Mouse (Mus musculus): ENCODE measurements around the gene A530064D06Rik. TPM values are rescaled to one million over a fixed set of nuclear protein-coding genes. Genes with fewer than 3 reads are reported as not detected.

The A530064D06Rik gene
- polyA plus RNA-seq, 1 experiment, result 0.07 TPM

DNA sequence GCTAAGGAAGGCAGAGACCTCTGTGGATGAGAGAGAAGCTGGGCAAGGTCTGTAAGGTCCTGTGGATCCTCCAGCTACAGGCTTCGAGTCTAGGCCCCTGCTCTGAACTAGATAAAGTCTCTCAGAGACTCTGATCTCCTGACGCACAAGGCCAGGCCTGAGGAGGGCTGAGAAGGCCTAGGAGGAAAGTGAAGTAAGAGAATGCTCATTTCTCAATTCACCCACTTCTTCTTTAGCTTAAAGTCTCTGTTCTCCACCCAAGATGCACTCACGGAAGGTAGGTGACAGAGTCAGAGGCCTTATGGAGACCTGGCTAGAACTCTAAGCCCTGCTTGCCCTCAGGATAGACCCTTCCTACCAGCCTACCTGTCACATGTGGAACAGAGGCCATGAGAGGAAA, 21.0 kb downstream of the A530064D06Rik start, which contains the start of gene 9830107B12Rik:
TSS of gene 9830107B12Rik (minus strand) at position 149 of the 400 bp plus-strand sequence.
- H3K27me3 ChIP-seq (ENCODE audit: control insufficient read depth, insufficient read depth, low read length), result no peaks in the 10 kb centered on the region
- H3K4me1 ChIP-seq (ENCODE audit: control insufficient read depth, insufficient read depth, low read length), result no peaks in the 10 kb centered on the region
- no peak for TF ChIP-seq CTCF (IDR thresholded peaks at IDR 0.05; ENCODE audit: borderline replicate concordance, insufficient read depth, low read depth, low read length)
- no peak for TF ChIP-seq POLR2A (IDR thresholded peaks at IDR 0.05; ENCODE audit: borderline replicate concordance, insufficient read depth, low read length)
- DNase-seq, result no peak
- H3K4me3 ChIP-seq (replicated peaks; ENCODE audit: insufficient read depth, low read depth, low read length), result no peak within 1 kb of the TSS
- H3K27ac ChIP-seq (ENCODE audit: insufficient read depth, low read length), result no peak within 1 kb of the TSS
- 77% methylated on average over 3 of the region's 3 CpGs for WGBS

GRCm38 (mm10) chr17:48132810-48133209, 34.3 kb downstream of the A530064D06Rik start:
- 86% methylated on average over 2 of the region's 2 CpGs for WGBS
- Histone ChIP-seq H3K4me3 (replicated peaks; ENCODE audit: insufficient read depth, low read depth, low read length) (no peak overlapping the region), H3K27ac (ENCODE audit: insufficient read depth, low read length) (no peak overlapping the region), H3K4me1 (ENCODE audit: control insufficient read depth, insufficient read depth, low read length) (no peaks in the 10 kb centered on the region), H3K27me3 (ENCODE audit: control insufficient read depth, insufficient read depth, low read length) (no peaks in the 10 kb centered on the region)
- TF ChIP-seq POLR2A (IDR thresholded peaks at IDR 0.05; ENCODE audit: borderline replicate concordance, insufficient read depth, low read length) (no peak), CTCF (IDR thresholded peaks at IDR 0.05; ENCODE audit: borderline replicate concordance, insufficient read depth, low read depth, low read length) (no peak)
- no peak for DNase-seq

DNA sequence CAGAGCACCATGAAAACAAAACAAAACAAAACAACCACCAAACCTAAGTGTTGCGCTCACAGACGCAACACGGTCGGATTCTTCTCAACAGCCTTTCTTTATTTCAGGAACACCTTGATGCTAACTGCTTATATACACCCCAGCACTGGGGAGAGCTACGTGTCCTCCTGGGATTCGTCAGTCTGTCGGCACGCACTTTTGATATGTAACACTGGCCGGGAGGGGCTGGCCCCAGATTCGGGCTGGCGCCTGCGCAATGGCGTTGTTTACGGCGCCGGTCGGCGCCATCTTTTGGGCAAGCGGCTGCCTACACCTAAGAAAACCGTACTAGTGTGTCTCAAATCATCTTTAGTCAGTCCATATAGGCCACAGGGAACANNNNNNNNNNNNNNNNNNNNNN, 46.6 kb downstream of the A530064D06Rik start:
- TF ChIP-seq CTCF (IDR thresholded peaks at IDR 0.05; ENCODE audit: borderline replicate concordance, insufficient read depth, low read depth, low read length) (no peak), POLR2A (IDR thresholded peaks at IDR 0.05; ENCODE audit: borderline replicate concordance, insufficient read depth, low read length) (no peak)
- WGBS, result 95% methylated on average over 20 of the region's 20 CpGs
- Histone ChIP-seq H3K27ac (ENCODE audit: insufficient read depth, low read length) (no peak overlapping the region), H3K27me3 (ENCODE audit: control insufficient read depth, insufficient read depth, low read length) (no peaks in the 10 kb centered on the region), H3K4me1 (ENCODE audit: control insufficient read depth, insufficient read depth, low read length) (no peaks in the 10 kb centered on the region), H3K4me3 (replicated peaks; ENCODE audit: insufficient read depth, low read depth, low read length) (no peak overlapping the region)
- no peak for DNase-seq

GRCm38 (mm10) chr17:48119656-48120055, 47.4 kb downstream of the A530064D06Rik start:
- H3K4me3 ChIP-seq (replicated peaks; ENCODE audit: insufficient read depth, low read depth, low read length), result no peak overlapping the region
- 23% methylated on average over 3 of the region's 3 CpGs for WGBS
- H3K4me1 ChIP-seq (ENCODE audit: control insufficient read depth, insufficient read depth, low read length), result no peaks in the 10 kb centered on the region
- no peaks in the 10 kb centered on the region for H3K27me3 ChIP-seq (ENCODE audit: control insufficient read depth, insufficient read depth, low read length)
- H3K27ac ChIP-seq (ENCODE audit: insufficient read depth, low read length), result no peak overlapping the region
- DNase-seq, result peak; percentile 29 to 61
- TF ChIP-seq CTCF (IDR thresholded peaks at IDR 0.05; ENCODE audit: borderline replicate concordance, insufficient read depth, low read depth, low read length) (peak; percentile 72), POLR2A (IDR thresholded peaks at IDR 0.05; ENCODE audit: borderline replicate concordance, insufficient read depth, low read length) (no peak)

DNA sequence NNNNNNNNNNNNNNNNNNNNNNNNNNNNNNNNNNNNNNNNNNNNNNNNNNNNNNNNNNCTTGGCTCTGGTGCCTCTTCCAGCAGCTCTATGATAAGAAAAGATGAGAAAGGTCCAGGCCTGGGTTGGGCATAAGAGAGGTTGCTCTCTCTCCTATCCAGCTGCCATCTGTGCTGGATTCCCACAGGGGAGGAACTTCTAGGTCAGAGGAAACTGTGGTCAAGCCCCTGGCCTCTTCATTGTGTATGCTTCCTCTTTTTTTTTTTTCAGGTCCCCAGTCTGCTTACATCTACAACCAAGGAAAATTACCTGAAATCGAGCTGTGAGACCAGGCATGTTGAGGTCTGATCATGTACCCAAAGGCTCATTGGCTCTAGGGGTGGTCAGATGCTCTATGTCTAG, 48.5 kb downstream of the A530064D06Rik start:
- no peak for DNase-seq
- H3K27ac ChIP-seq (ENCODE audit: insufficient read depth, low read length), result no peak overlapping the region
- no peak for TF ChIP-seq POLR2A (IDR thresholded peaks at IDR 0.05; ENCODE audit: borderline replicate concordance, insufficient read depth, low read length)
- TF ChIP-seq CTCF (IDR thresholded peaks at IDR 0.05; ENCODE audit: borderline replicate concordance, insufficient read depth, low read depth, low read length), result no peak
- H3K27me3 ChIP-seq (ENCODE audit: control insufficient read depth, insufficient read depth, low read length), result no peaks in the 10 kb centered on the region
- H3K4me3 ChIP-seq (replicated peaks; ENCODE audit: insufficient read depth, low read depth, low read length), result no peak overlapping the region
- no peaks in the 10 kb centered on the region for H3K4me1 ChIP-seq (ENCODE audit: control insufficient read depth, insufficient read depth, low read length)
- WGBS, result 50% methylated on average over 1 of the region's 1 CpGs

DNA sequence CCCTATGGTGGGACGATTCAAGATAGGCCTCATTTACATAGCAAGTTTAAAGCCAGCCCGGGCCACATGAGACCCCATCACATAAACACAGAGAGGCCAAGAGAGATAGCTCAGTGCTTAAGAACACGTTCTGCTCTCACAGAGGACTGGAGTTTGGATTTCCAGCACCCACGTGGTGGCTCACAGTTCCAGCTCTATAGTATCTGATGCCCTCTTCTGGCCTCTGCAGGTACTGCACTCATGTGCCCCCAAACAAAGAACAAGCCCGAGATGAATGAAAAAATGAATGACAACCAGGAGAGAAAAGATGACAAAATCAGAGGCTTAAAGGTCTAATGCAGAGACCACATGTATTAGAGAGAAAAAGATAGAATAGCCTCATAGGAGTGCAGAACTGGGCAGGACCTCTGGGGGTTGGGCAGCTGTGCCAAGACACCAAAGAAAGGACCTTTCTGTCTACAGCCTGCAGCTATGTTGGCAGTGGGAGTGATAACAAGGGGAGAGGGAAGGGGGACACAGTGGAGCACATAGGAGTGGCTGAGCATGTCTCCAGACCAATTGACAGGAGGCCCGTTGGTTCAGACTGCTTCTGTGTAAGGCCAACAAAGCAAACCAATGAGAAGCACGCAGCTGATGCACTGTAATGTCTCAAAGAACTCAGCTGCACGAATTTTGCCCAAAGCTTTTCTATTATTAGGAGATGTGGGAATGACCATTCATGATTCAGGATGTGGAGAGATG, 56.4 kb downstream of the A530064D06Rik start:
- peak; percentile 45; the same call in 1 of the 2 replicates for TF ChIP-seq CTCF (IDR thresholded peaks at IDR 0.05; ENCODE audit: borderline replicate concordance, insufficient read depth, low read depth, low read length)
- no peak for TF ChIP-seq POLR2A (IDR thresholded peaks at IDR 0.05; ENCODE audit: borderline replicate concordance, insufficient read depth, low read length)
- DNase-seq, result peak in 1 of 2 experiments; percentile 15
- 45% methylated on average over 8 of the region's 8 CpGs for WGBS
- H3K27me3 ChIP-seq (ENCODE audit: control insufficient read depth, insufficient read depth, low read length), result no peaks in the 10 kb centered on the region
- no peaks in the 10 kb centered on the region for H3K4me1 ChIP-seq (ENCODE audit: control insufficient read depth, insufficient read depth, low read length)
- H3K27ac ChIP-seq (ENCODE audit: insufficient read depth, low read length), result no peak overlapping the region
- no peak overlapping the region for H3K4me3 ChIP-seq (replicated peaks; ENCODE audit: insufficient read depth, low read depth, low read length)

GRCm38 (mm10) chr17:48108520-48108919, 58.6 kb downstream of the A530064D06Rik start:
- Histone ChIP-seq H3K27ac (ENCODE audit: insufficient read depth, low read length) (no peak overlapping the region), H3K27me3 (ENCODE audit: control insufficient read depth, insufficient read depth, low read length) (no peaks in the 10 kb centered on the region), H3K4me3 (replicated peaks; ENCODE audit: insufficient read depth, low read depth, low read length) (no peak overlapping the region), H3K4me1 (ENCODE audit: control insufficient read depth, insufficient read depth, low read length) (no peaks in the 10 kb centered on the region)
- no peak for DNase-seq
- TF ChIP-seq POLR2A (IDR thresholded peaks at IDR 0.05; ENCODE audit: borderline replicate concordance, insufficient read depth, low read length), result no peak
- TF ChIP-seq CTCF (IDR thresholded peaks at IDR 0.05; ENCODE audit: borderline replicate concordance, insufficient read depth, low read depth, low read length), result no peak
- WGBS, result 79% methylated on average over 3 of the region's 3 CpGs

GRCm38 (mm10) chr17:48107862-48108261, 59.2 kb downstream of the A530064D06Rik start:
- Histone ChIP-seq H3K4me3 (replicated peaks; ENCODE audit: insufficient read depth, low read depth, low read length) (no peak overlapping the region), H3K4me1 (ENCODE audit: control insufficient read depth, insufficient read depth, low read length) (no peaks in the 10 kb centered on the region), H3K27ac (ENCODE audit: insufficient read depth, low read length) (no peak overlapping the region), H3K27me3 (ENCODE audit: control insufficient read depth, insufficient read depth, low read length) (no peaks in the 10 kb centered on the region)
- TF ChIP-seq POLR2A (IDR thresholded peaks at IDR 0.05; ENCODE audit: borderline replicate concordance, insufficient read depth, low read length) (no peak), CTCF (IDR thresholded peaks at IDR 0.05; ENCODE audit: borderline replicate concordance, insufficient read depth, low read depth, low read length) (no peak)
- 30% methylated on average over 6 of the region's 6 CpGs for WGBS
- no peak for DNase-seq
